Mouse (Mus musculus) megakaryocyte, embryonic 14.5 days (primary cell): ENCODE measurements around the gene Prkd2.

ENCODE experiments used
- FLI1 ChIP-seq: IDR thresholded peaks from 2 replicates; pipeline ENCODE4 v1.6.1; 2012; ENCODE audit warnings: low read length, inconsistent platforms, mixed read lengths
- GATA1 ChIP-seq: IDR thresholded peaks from 3 replicates; pipeline ENCODE4 v1.6.1; 2012; ENCODE audit warnings: mixed read lengths, low read length, inconsistent platforms, borderline replicate concordance

DNA sequence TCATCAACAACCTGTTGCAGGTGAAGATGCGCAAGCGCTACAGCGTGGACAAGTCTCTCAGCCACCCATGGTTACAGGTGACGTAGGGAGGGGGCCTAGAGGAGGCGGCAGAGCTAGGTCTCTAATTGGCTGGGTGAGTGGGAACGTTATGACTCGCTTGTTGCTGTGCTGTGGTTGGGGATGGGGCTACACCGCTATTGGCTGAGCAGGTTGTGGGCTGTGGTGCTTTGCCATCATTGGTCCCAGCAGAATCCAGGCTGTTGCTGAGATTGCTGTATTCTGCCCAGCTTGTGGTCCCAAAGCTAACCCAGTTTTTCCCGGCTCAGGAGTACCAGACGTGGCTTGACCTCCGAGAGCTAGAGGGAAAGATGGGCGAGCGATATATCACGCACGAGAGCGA, 26.8 kb downstream of the Prkd2 start:
- TF ChIP-seq GATA1: no peak
- TF ChIP-seq FLI1: no peak
